Mouse (Mus musculus) cortical plate, adult 2 months (tissue): ENCODE measurements around the gene Arl15.

Source experiments
- CTCF ChIP-seq: fragments of 200-500 bp; IDR thresholded peaks from 2 replicates; pipeline ENCODE4 v1.5.1; 2011; ENCODE audit warnings: mild to moderate bottlenecking, control low read depth, low read length; ENCODE audit not compliant: insufficient read depth; ENCODE audit errors: extremely low read depth
- POLR2A ChIP-seq: fragments of 200-500 bp; IDR thresholded peaks from 2 replicates; pipeline ENCODE4 v1.6.1; 2011; ENCODE audit warnings: mild to moderate bottlenecking, low read length, control low read depth; ENCODE audit not compliant: insufficient read depth; ENCODE audit errors: extremely low read depth

GRCm38 (mm10) chr13:114202806-114203570 lies 408.7 kb downstream of the Arl15 start:
- TF ChIP-seq CTCF = no peak
- no peak for TF ChIP-seq POLR2A
